Mouse (Mus musculus): ENCODE results near the gene Eef1e1.

Eef1e1 gene

GRCm38 (mm10) chr13:38625492-38626228 is 33.2 kb downstream of the Eef1e1 start:
- in situ Hi-C loops (cut with MboI, MseI) = no loop called here

DNA sequence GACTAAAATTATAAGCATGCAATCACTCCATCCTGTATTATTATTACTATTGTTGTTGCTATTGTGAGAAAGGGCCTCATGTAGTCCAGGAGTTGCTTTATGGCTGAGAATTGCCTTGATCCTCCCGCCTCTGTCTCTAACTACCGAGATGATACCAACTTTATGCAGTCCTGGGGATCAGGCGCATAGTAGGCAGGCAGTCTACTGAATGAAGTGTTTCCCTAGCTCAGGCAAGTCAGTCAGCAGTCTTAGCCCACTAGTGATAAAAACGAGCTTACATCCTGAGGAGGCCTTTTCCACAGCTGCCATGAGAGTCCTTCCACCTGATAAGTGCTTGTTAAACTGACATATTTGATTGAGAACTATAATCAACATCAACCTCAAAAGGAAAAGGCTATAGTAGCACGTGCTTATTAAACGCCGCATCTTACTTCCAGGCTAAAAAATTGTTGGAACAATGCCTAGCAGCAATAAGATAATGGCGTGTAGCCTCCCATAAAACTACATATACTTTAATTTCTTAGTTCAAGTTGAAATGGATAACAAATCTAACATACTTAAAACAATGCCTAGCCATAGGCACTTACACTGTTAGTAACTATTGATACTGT is 34.5 kb downstream of the Eef1e1 start:
- in situ Hi-C loops (cut with MboI, MseI) = no loop called here

DNA sequence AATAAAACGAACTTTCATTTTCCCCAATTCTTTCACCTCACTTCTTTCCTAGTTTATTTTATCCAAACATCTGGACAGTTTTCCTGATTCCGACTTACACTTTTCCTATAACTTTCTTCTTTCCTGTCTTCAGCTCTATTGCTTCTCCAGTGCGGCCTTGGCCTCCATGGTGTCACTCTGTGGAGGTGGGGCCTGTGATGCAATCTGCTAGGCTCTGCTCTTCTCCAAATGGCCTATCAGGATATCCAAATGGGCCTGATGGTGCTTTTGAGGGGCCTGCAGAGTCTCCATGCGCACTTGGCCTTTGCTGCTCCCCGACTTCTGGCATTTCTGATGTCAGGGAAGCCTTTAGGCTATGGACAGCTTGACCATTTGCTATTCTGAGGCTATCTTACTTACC is 35.6 kb downstream of the Eef1e1 start:
- in situ Hi-C loops (cut with MboI, MseI) = no loop called here

GRCm38 (mm10) chr13:38618001-38618630 is 40.7 kb downstream of the Eef1e1 start:
- in situ Hi-C loops (cut with MboI, MseI) = loop anchor here (10.0 kb wide), 1 partner anchor 253 kb away; no protein-coding TSS in a partner anchor

DNA sequence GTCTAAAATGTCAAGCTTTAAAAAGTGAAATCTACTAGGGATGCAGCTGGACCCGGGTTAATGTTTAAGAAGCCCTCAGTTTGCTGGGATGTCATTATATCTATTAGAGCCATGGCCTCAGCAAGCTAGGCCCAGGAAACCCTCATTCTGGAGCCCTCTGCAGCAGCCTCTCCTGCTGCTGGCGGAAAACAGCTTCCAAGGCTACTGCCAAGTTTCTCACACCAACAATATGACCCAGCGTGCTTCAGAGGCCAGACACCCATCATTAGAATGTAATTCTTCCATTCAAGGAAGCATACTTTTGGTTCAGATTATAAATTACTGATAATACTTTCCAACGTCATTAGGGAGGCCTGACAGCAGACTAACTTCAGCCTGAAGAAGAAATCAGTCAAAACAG is 42.0 kb downstream of the Eef1e1 start:
- in situ Hi-C loops (cut with MboI, MseI) = loop anchor here (10.0 kb wide), 1 partner anchor 252 kb away; no protein-coding TSS in a partner anchor

GRCm38 (mm10) chr13:38615656-38616055 is 43.2 kb downstream of the Eef1e1 start:
- in situ Hi-C loops (cut with MboI, MseI) = loop anchor here (10.0 kb wide), 1 partner anchor 251 kb away; no protein-coding TSS in a partner anchor

DNA sequence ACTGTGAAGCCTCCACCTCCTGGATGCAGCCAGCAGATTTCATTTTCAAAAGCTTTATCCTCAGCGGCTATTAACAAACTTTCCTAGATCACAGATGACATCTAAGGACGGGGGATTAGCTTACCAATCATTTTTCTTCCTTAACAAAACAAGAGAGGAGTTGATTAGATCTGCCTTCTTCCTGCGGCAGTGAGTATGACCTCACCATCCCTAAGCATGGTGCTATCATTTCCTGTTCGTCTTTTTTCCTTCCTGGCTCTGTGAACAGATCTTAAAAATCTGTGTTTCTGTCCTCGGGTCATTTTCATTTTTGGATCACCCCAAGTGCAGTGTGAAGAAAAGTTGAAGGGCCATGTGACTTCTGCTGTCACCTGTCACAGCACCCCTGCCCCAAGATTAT is 44.6 kb downstream of the Eef1e1 start:
- in situ Hi-C loops (cut with MboI, MseI) = loop anchor here (10.0 kb wide), 1 partner anchor 249 kb away; no protein-coding TSS in a partner anchor

DNA sequence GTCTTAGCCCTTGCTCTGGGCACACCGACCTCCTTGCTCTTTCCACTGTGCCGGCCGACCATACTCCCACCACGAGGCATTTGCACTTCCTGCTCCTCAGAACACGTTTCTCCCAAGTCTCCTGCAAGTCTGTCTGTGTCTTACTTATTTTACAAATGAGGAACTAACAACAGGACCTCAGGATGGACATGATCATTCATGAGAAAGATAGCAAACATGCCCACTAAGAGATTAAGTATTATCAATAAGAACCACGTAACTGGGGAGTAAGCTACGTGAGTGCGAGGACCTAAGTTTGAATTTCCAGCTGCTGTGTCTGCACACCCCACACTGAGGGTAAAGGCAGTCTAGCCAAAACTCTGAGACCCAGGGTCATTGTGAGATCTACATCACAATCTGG is 45.3 kb downstream of the Eef1e1 start:
- in situ Hi-C loops (cut with MboI, MseI) = loop anchor here (10.0 kb wide), 1 partner anchor 249 kb away; no protein-coding TSS in a partner anchor

- in situ Hi-C loops (cut with MboI, MseI) = loop anchor here (10.0 kb wide), 1 partner anchor 248 kb away; no protein-coding TSS in a partner anchor
Observed at GRCm38 (mm10) chr13:38612608-38613007, 46.2 kb downstream of the Eef1e1 start.

DNA sequence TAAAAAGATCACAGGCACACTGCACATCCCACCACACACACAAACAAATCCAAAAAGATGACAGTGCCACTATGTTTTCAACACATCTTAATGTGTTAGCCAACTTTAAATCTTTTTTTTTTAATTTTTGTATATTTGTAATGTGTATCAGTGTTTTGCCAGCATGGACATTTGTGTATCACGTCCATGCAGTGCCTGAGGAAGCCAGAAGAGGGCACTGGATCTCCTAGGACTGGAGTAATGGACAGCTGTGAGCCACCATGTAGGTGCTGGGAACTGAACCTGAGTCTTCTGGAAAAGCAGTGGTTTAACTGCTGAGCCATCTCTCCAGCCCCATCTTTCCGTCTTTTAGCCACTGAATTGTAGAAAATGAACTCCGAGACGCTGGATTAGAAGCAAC is 46.7 kb downstream of the Eef1e1 start:
- in situ Hi-C loops (cut with MboI, MseI) = loop anchor here (10.0 kb wide), 1 partner anchor 247 kb away; no protein-coding TSS in a partner anchor

DNA sequence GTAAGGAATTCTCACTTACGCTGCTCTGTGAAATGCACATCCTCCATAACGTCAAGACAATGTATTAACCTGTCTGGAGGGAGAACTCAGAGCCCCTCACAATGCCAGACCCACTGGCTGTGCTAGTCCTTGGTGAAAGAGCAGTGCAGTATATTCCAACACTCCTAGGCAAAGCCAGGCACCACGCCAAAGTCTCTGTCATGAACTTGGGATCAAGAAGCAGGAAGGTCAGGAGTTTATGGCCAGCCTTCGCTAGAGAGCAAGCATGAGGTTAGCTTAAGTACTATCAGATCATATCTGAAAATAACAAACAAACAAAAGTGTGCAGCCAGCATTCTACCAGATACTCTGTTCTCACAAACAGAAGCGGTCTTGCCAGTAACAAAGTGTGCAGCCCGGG is 48.5 kb downstream of the Eef1e1 start:
- in situ Hi-C loops (cut with MboI, MseI) = loop anchor here (10.0 kb wide), 1 partner anchor 246 kb away; no protein-coding TSS in a partner anchor

GRCm38 (mm10) chr13:38607130-38607529 is 51.7 kb downstream of the Eef1e1 start:
- in situ Hi-C loops (cut with MboI, MseI) = no loop called here

- in situ Hi-C loops (cut with MboI, MseI) = no loop called here
Observed at GRCm38 (mm10) chr13:38605353-38605752, 53.5 kb downstream of the Eef1e1 start.

DNA sequence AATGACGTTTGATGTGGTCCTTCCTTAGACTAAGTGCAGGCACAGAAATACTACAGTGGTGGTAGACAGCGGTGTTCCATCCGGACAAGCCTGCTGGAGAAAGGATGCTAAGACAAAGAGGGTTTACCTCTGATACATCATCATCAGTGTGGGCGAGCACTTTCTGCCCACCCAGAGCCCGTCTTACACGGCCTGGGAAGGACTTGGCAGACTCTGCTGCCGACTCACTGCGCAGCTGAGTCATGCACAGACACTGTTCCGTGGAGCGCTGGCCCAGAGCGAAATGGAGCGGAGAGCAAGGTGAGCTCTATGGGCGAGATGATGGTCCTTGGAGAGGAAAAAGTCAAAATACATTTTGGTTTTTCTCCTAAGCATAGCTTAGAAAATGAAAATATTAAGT is 55.9 kb downstream of the Eef1e1 start:
- in situ Hi-C loops (cut with MboI, MseI) = no loop called here

GRCm38 (mm10) chr13:38602243-38602832 is 56.5 kb downstream of the Eef1e1 start:
- in situ Hi-C loops (cut with MboI, MseI) = no loop called here

- in situ Hi-C loops (cut with MboI, MseI) = no loop called here
Observed at GRCm38 (mm10) chr13:38600811-38601210, 58.0 kb downstream of the Eef1e1 start.

DNA sequence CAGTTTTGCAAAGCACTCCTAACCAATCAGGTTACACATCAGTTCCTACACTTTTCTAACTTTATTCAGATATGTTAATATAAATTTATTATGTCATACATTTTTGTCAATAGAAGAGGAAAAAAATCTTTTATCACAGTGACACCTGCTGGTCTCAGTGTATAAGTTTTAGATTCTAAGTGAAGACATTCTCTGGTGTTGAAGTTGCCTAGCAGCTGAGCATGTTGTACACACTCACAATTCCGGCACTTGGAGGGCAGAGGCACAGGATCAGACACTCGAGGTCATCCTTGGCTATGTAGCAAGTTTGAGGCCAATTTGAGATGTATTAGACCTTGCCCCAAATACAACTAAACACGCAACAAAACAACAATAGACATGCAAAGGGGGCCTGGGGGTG is 61.8 kb downstream of the Eef1e1 start:
- in situ Hi-C loops (cut with MboI, MseI) = no loop called here

DNA sequence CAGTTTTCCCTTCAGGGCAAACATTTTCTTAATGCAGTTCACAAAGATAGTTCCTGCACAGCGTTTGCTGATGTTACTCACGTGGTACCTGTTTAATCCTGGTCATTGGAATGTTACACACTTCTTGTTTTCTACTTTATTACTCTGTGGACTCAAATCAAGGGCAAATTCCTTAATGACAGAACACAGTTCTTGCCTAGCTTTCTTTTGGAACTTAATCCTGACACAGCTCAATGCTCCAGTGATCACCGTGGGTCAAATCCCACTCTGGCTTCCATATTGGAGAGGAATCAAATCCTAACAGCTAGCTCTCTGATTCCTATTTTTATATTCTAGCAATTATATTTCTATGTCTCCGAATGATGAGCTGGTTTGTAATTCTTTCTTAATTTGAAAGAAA is 62.4 kb downstream of the Eef1e1 start:
- in situ Hi-C loops (cut with MboI, MseI) = no loop called here

All from T-helper 2 cell (primary cell).